ENCODE assay signal across 27 mouse cellular contexts in the genomic region with DNA sequence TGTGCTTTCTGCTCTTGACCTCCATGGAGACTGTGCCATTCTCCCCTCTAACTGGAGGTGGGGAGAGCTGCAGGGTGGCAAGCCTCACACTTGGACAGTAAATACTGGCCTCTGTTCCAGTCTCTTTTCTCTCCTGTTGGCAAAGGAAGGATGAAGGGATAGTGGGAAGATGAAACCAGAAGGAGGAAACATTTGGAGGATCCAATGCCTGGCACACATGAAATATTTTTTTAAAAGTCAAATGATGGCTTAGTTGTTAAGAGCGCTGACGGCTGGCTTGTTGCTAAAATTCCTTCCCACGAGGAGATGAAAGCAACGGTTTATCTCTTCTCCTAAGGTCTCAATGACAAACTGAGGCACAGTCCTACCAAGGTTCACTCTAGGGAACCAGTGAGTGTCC. TPM values are rescaled to one million over a fixed set of nuclear protein-coding genes. Genes with fewer than 3 reads are reported as not detected.
DNase-seq lines count a peak whose midpoint lies in the region; ATAC-seq and TF ChIP-seq lines count a peak whose summit lies in the region.
"Had no signal": no experiment of that assay in that cellular context is flagged by ENCODE, and none has a peak within 500 bp of the region (broad histone marks: within the 10 kb centered on the region; RNA-seq: fewer than 3 reads in every experiment).

No protein-coding gene starts in this region.

- peaks cover 37% of the 10 kb centered on the region for H3K4me1 ChIP-seq in forebrain, embryonic 15.5 days
- H3K4me1 ChIP-seq in forebrain, embryonic 12.5 days: peaks cover 20% of the 10 kb centered on the region
- peaks cover 6% of the 10 kb centered on the region for H3K4me1 ChIP-seq in cortical plate, adult 2 months (ENCODE audit: control insufficient read depth, insufficient read depth, low read length)

- peak; percentile 7 for DNase-seq in gastrocnemius, adult 2 months
- no peak for DNase-seq in gastrocnemius, postnatal 25 days
- DNase-seq in left cerebral cortex, adult 2 months (ENCODE audit: extremely low spot score in 1 of 2, low spot score in 2 of 2): no peak
- no peak for DNase-seq in left cerebral cortex, adult 11 months (ENCODE audit: low spot score)
- no peak for DNase-seq in adrenal gland, postnatal 4 days (ENCODE audit: low spot score in 2 of 2)
- DNase-seq: adrenal gland, adult 2 months; adrenal gland, postnatal 25 days; B cell, adult 2 months; cerebellum, adult 11-12 months; cerebellum, adult 9-10 months; cerebellum, postnatal 25 days; gastrocnemius, postnatal 14 days had no signal

- TF ChIP-seq POLR2A in cortical plate, adult 2 months (IDR thresholded peaks at IDR 0.05; ENCODE audit: extremely low read depth, insufficient read depth, low read length): no peak

- no peak overlapping the region for H3K9ac ChIP-seq in forebrain, embryonic 15.5 days (replicated peaks)
- no peak overlapping the region for H3K9ac ChIP-seq in forebrain, embryonic 12.5 days
- H3K9ac ChIP-seq: embryonic facial prominence, embryonic 13.5 days; heart, embryonic 12.5 days; hindbrain, embryonic 14.5 days; intestine, embryonic 15.5 days had no signal

- H3K27me3 ChIP-seq in forebrain, embryonic 15.5 days: no peaks in the 10 kb centered on the region
- no peaks in the 10 kb centered on the region for H3K27me3 ChIP-seq in forebrain, embryonic 12.5 days
- H3K27me3 ChIP-seq: embryonic facial prominence, embryonic 13.5 days; heart, embryonic 12.5 days; intestine, embryonic 15.5 days; Patski had no signal

- H3K36me3 ChIP-seq in forebrain, embryonic 15.5 days: no peaks in the 10 kb centered on the region
- H3K36me3 ChIP-seq in forebrain, embryonic 12.5 days (replicated peaks): no peaks in the 10 kb centered on the region
- H3K36me3 ChIP-seq: embryonic facial prominence, embryonic 13.5 days; heart, embryonic 12.5 days; hindbrain, embryonic 10.5 days; intestine, embryonic 15.5 days had no signal

- no peak for TF ChIP-seq CTCF in gastrocnemius, adult 2 months (IDR thresholded peaks at IDR 0.05)
- TF ChIP-seq CTCF in left cerebral cortex, adult 2 months (IDR thresholded peaks at IDR 0.05): no peak
- no peak for TF ChIP-seq CTCF in cortical plate, adult 2 months (IDR thresholded peaks at IDR 0.05; ENCODE audit: extremely low read depth, insufficient read depth, low read length)

- 69% methylated on average over 4 of the region's 4 CpGs for WGBS in forebrain, embryonic 15.5 days
- 93% methylated on average over 4 of the region's 4 CpGs for WGBS in forebrain, embryonic 12.5 days

- H3K4me2 ChIP-seq in forebrain, embryonic 15.5 days (replicated peaks): no peak overlapping the region
- H3K4me2 ChIP-seq in forebrain, embryonic 12.5 days: no peak overlapping the region
- H3K4me2 ChIP-seq: embryonic facial prominence, embryonic 13.5 days; heart, embryonic 12.5 days; hindbrain, embryonic 14.5 days; intestine, embryonic 15.5 days had no signal

- no peak overlapping the region for H3K4me3 ChIP-seq in forebrain, embryonic 15.5 days
- H3K4me3 ChIP-seq in forebrain, embryonic 12.5 days (replicated peaks): no peak overlapping the region
- H3K4me3 ChIP-seq in gastrocnemius, adult 2 months: no peak overlapping the region
- H3K4me3 ChIP-seq in left cerebral cortex, adult 2 months: no peak overlapping the region
- H3K4me3 ChIP-seq in cortical plate, adult 2 months (ENCODE audit: insufficient read depth, low read length): no peak overlapping the region
- H3K4me3 ChIP-seq: embryonic facial prominence, embryonic 13.5 days; heart, embryonic 12.5 days; hindbrain, embryonic 10.5 days; intestine, embryonic 15.5 days had no signal

- H3K9me3 ChIP-seq in forebrain, embryonic 15.5 days: no peaks in the 10 kb centered on the region
- H3K9me3 ChIP-seq in forebrain, embryonic 12.5 days: 0 out of 2 replicates have a peak, but pooled peaks cover 5% of the 10 kb centered on the region

- peak overlapping the region; percentile 76 for H3K27ac ChIP-seq in forebrain, embryonic 15.5 days (replicated peaks)
- no peak overlapping the region for H3K27ac ChIP-seq in forebrain, embryonic 12.5 days
- no peak overlapping the region for H3K27ac ChIP-seq in gastrocnemius, adult 2 months
- peak overlapping the region; percentile 73 for H3K27ac ChIP-seq in left cerebral cortex, adult 2 months
- peak overlapping the region; percentile 85 for H3K27ac ChIP-seq in cortical plate, adult 2 months (ENCODE audit: insufficient read depth, low read length)
- H3K27ac ChIP-seq: embryonic facial prominence, embryonic 13.5 days; hindbrain, embryonic 10.5 days; hindbrain, embryonic 14.5 days; intestine, embryonic 15.5 days had no signal

- no peak for ATAC-seq in forebrain, embryonic 15.5 days (replicated peaks)
- ATAC-seq in forebrain, embryonic 12.5 days (ENCODE audit: low FRiP score): no peak
- ATAC-seq: activated CD4-positive, CD25-positive, alpha-beta regulatory T cell, adult 4 months; CD4-positive, CD25-positive, alpha-beta regulatory T cell, adult 4 months; intestine, embryonic 15.5 days; Patski had no signal

- intact Hi-C loops in gastrocnemius, adult 2 months (cut with DNase I): no loop called here
- intact Hi-C loops in left cerebral cortex, adult 2 months (cut with DNase I): no loop called here

RNA-seq across cellular contexts. Expression of a gene that starts 5.3 kb away (rescaled TPM):
- 164 and 166 TPM in 2 replicates for polyA plus RNA-seq in forebrain, embryonic 15.5 days (2015; fragmentation: Nextera tagmentation; extraction: Ambion mirVana)
- 53.4 and 59.8 TPM in 2 replicates for polyA plus RNA-seq in forebrain, embryonic 12.5 days (2016; fragmentation: Nextera tagmentation; extraction: Ambion mirVana)
- total RNA-seq in gastrocnemius, adult 2 months (2021): 10 to 100 TPM; 78.8 to 96.8 TPM
- total RNA-seq in gastrocnemius, postnatal 25 days (2021): 10 to 100 TPM; 75.4 to 89.1 TPM
- total RNA-seq in left cerebral cortex, adult 2 months (2021): 100 to 1,000 TPM; 730 to 768 TPM
- polyA plus RNA-seq in cortical plate, adult 2 months (2012; rRNA removed): 721 and 771 TPM in 2 replicates
- total RNA-seq in adrenal gland, postnatal 4 days (2021): 100 to 1,000 TPM; 181 to 195 TPM

RNA-seq across cellular contexts. Expression of a gene that starts 5.9 kb away (rescaled TPM):
- polyA plus RNA-seq in forebrain, embryonic 15.5 days (2015; fragmentation: Nextera tagmentation; extraction: Ambion mirVana): 85.1 and 93.6 TPM in 2 replicates
- polyA plus RNA-seq in forebrain, embryonic 12.5 days (2016; fragmentation: Nextera tagmentation; extraction: Ambion mirVana): 88.1 and 95.0 TPM in 2 replicates
- 10 to 100 TPM; 52.0 to 58.4 TPM for total RNA-seq in gastrocnemius, adult 2 months (2021)
- 10 to 100 TPM; 42.7 to 46.9 TPM for total RNA-seq in gastrocnemius, postnatal 25 days (2021)
- 100 to 1,000 TPM; 126 to 134 TPM for total RNA-seq in left cerebral cortex, adult 2 months (2021)
- polyA plus RNA-seq in cortical plate, adult 2 months (2012; rRNA removed): 127 and 144 TPM in 2 replicates
- total RNA-seq in adrenal gland, postnatal 4 days (2021): 10 to 100 TPM; 75.7 to 84.8 TPM

RNA-seq across cellular contexts. Expression of a gene that starts 34.0 kb away (rescaled TPM):
- not detected in 2 replicates for polyA plus RNA-seq in forebrain, embryonic 15.5 days (2015; fragmentation: Nextera tagmentation; extraction: Ambion mirVana)
- 0.14 TPM in 1 of 2 replicates, not detected in the other for polyA plus RNA-seq in forebrain, embryonic 12.5 days (2016; fragmentation: Nextera tagmentation; extraction: Ambion mirVana)
- total RNA-seq in gastrocnemius, adult 2 months (2021): not detected
- not detected for total RNA-seq in gastrocnemius, postnatal 25 days (2021)
- total RNA-seq in left cerebral cortex, adult 2 months (2021): not detected
- polyA plus RNA-seq in cortical plate, adult 2 months (2012; rRNA removed): 0.08 TPM in 1 of 2 replicates, not detected in the other
- total RNA-seq in adrenal gland, postnatal 4 days (2021): not detected
- total RNA-seq: adrenal gland, adult 2 months; adrenal gland, postnatal 25 days; gastrocnemius, postnatal 14 days; granulocyte monocyte progenitor cell, adult 5-6 weeks; heart, adult 8-10 months; heart, postnatal 25 days had no signal
- polyA plus RNA-seq: activated CD4-positive, CD25-positive, alpha-beta regulatory T cell, adult 4 months; adrenal gland, adult 2 months; CD4-positive, CD25-positive, alpha-beta regulatory T cell, adult 4 months; embryonic facial prominence, embryonic 13.5 days; heart, embryonic 12.5 days; heart, embryonic 16.5 days; hindbrain, embryonic 10.5 days; hindbrain, embryonic 14.5 days; intestine, embryonic 15.5 days had no signal

RNA-seq across cellular contexts. Expression of a gene that starts 40.0 kb away (rescaled TPM):
- polyA plus RNA-seq in forebrain, embryonic 15.5 days (2015; fragmentation: Nextera tagmentation; extraction: Ambion mirVana): 3.6 TPM in 2 replicates
- polyA plus RNA-seq in forebrain, embryonic 12.5 days (2016; fragmentation: Nextera tagmentation; extraction: Ambion mirVana): 2.1 and 2.2 TPM in 2 replicates
- total RNA-seq in gastrocnemius, adult 2 months (2021): 100 to 1,000 TPM in 1 of 2 experiments, 10 to 100 TPM in 1; 56.3 to 152 TPM
- total RNA-seq in gastrocnemius, postnatal 25 days (2021): 100 to 1,000 TPM in 1 of 2 experiments, 10 to 100 TPM in 1; 98.0 to 119 TPM
- total RNA-seq in left cerebral cortex, adult 2 months (2021): 100 to 1,000 TPM in 1 of 2 experiments, 10 to 100 TPM in 1; 91.9 to 153 TPM
- 153 and 156 TPM in 2 replicates for polyA plus RNA-seq in cortical plate, adult 2 months (2012; rRNA removed)
- total RNA-seq in adrenal gland, postnatal 4 days (2021): 100 to 1,000 TPM; 104 to 115 TPM

RNA-seq across cellular contexts. Expression of a gene that starts 52.8 kb away (rescaled TPM):
- polyA plus RNA-seq in forebrain, embryonic 15.5 days (2015; fragmentation: Nextera tagmentation; extraction: Ambion mirVana): 209 and 213 TPM in 2 replicates
- polyA plus RNA-seq in forebrain, embryonic 12.5 days (2016; fragmentation: Nextera tagmentation; extraction: Ambion mirVana): 234 and 239 TPM in 2 replicates
- total RNA-seq in gastrocnemius, adult 2 months (2021): 100 to 1,000 TPM; 101 to 106 TPM
- 10 to 100 TPM; 86.2 to 91.5 TPM for total RNA-seq in gastrocnemius, postnatal 25 days (2021)
- total RNA-seq in left cerebral cortex, adult 2 months (2021): 100 to 1,000 TPM; 132 TPM
- polyA plus RNA-seq in cortical plate, adult 2 months (2012; rRNA removed): 188 and 190 TPM in 2 replicates
- total RNA-seq in adrenal gland, postnatal 4 days (2021): 100 to 1,000 TPM; 137 to 147 TPM

Comparison
In these comparisons a context has a peak if more than half of its experiments do, and no peak if none do; other contexts are left out.
1. H3K27ac ChIP-seq: peak in forebrain, embryonic 15.5 days (single experiment), left cerebral cortex, adult 2 months (single experiment) and cortical plate, adult 2 months (single experiment); none in forebrain, embryonic 12.5 days (single experiment) and gastrocnemius, adult 2 months (single experiment).